Mouse (Mus musculus) neural tube, embryonic 13.5 days (tissue): ENCODE data around the gene Camta1. TPM values are rescaled to one million over a fixed set of nuclear protein-coding genes. Genes with fewer than 3 reads are reported as not detected.
A peak's percentile ranks its signal among the peaks of the same experiment; 100 is the strongest.

Experiments used
- ATAC-seq: fragments of 200-750 bp; cut with Nextera tagmentation; 2 replicates; pipeline ENCODE4 v1.8.0; 2017; ENCODE audit warnings: low read depth, mild to moderate bottlenecking, moderate TSS enrichment, moderate library complexity
- H3K27ac ChIP-seq: fragments of 300-500 bp; sonication (generic); replicated peaks from 2 replicates; pipeline ENCODE4 v1.5.1; 2015; ENCODE audit warnings: moderate library complexity, mild to moderate bottlenecking, inconsistent platforms
- H3K27me3 ChIP-seq: fragments of 300-500 bp; sonication (generic); 2 replicates; pipeline ENCODE4 v1.6.1; 2015; ENCODE audit warnings: mild to moderate bottlenecking, inconsistent platforms
- H3K36me3 ChIP-seq: fragments of 300-500 bp; sonication (generic); 2 replicates; pipeline ENCODE4 v1.6.1; 2015; ENCODE audit warnings: mild to moderate bottlenecking, inconsistent platforms
- H3K4me1 ChIP-seq: fragments of 300-500 bp; sonication (generic); replicated peaks from 2 replicates; pipeline ENCODE4 v1.6.1; 2015; ENCODE audit warnings: inconsistent platforms
- H3K4me2 ChIP-seq: fragments of 300-500 bp; sonication (generic); 2 replicates; pipeline ENCODE4 v1.6.1; 2015; ENCODE audit warnings: inconsistent platforms, mild to moderate bottlenecking, moderate library complexity
- H3K4me3 ChIP-seq: fragments of 300-500 bp; sonication (generic); 2 replicates; pipeline ENCODE4 v1.5.1; 2015; ENCODE audit warnings: mild to moderate bottlenecking, inconsistent platforms
- H3K9ac ChIP-seq: fragments of 300-500 bp; sonication (generic); 2 replicates; pipeline ENCODE4 v1.6.1; 2015; ENCODE audit warnings: moderate library complexity, mild to moderate bottlenecking, inconsistent platforms
- H3K9me3 ChIP-seq: fragments of 300-500 bp; sonication (generic); 2 replicates; pipeline ENCODE4 v1.6.1; 2016; ENCODE audit warnings: inconsistent platforms
- WGBS: fragments of 180-500 bp; shearing (Covaris S2); methylation state at CpG from one replicate; pipeline ENCODE4 v1.1.7; 2015; 5-methylcytosine and 5-hydroxymethylcytosine counted together
- polyA plus RNA-seq: library from polyadenylated mRNA; unstranded; fragments of >200 nt; fragmentation: Nextera tagmentation; extraction: Ambion mirVana; gene quantifications from 2 replicates; pipeline ENCODE4 v1.2.1, GENCODE M21; 2015

The Camta1 gene
- polyA plus RNA-seq, 1 experiment from 2014 or later, result 165 TPM

- H3K9me3 ChIP-seq, result no peaks in the 10 kb centered on the region
- ATAC-seq, result no peak
- no peak overlapping the region for H3K4me2 ChIP-seq
- no peak overlapping the region for H3K27ac ChIP-seq
- no peaks in the 10 kb centered on the region for H3K4me1 ChIP-seq
- H3K27me3 ChIP-seq, result no peaks in the 10 kb centered on the region
- H3K36me3 ChIP-seq, result no peaks in the 10 kb centered on the region
- H3K4me3 ChIP-seq, result no peak overlapping the region
- no peak overlapping the region for H3K9ac ChIP-seq
- 37% methylated on average over 1 of the region's 1 CpGs for WGBS
These were observed 886.5 kb downstream of the Camta1 start for GRCm38 (mm10) chr4:150975145-150975544.

GRCm38 (mm10) chr4:150973264-150973663 is 888.4 kb downstream of the Camta1 start:
- no peak for ATAC-seq
- Histone ChIP-seq H3K4me1 (no peaks in the 10 kb centered on the region), H3K4me3 (no peak overlapping the region), H3K4me2 (no peak overlapping the region), H3K27ac (no peak overlapping the region), H3K9ac (no peak overlapping the region), H3K27me3 (no peaks in the 10 kb centered on the region), H3K36me3 (no peaks in the 10 kb centered on the region), H3K9me3 (no peaks in the 10 kb centered on the region)
- 75% methylated on average over 8 of the region's 8 CpGs for WGBS

GRCm38 (mm10) chr4:150968956-150969355 is 892.7 kb downstream of the Camta1 start:
- Histone ChIP-seq H3K4me2 (no peak overlapping the region), H3K9me3 (no peaks in the 10 kb centered on the region), H3K27ac (no peak overlapping the region), H3K36me3 (no peaks in the 10 kb centered on the region), H3K9ac (no peak overlapping the region), H3K4me1 (peaks cover 5% of the 10 kb centered on the region; the same call in 1 of the 2 replicates), H3K4me3 (no peak overlapping the region), H3K27me3 (no peaks in the 10 kb centered on the region)
- 85% methylated on average over 8 of the region's 8 CpGs for WGBS
- ATAC-seq, result no peak

GRCm38 (mm10) chr4:150966556-150966955 is 895.1 kb downstream of the Camta1 start:
- no peak for ATAC-seq
- Histone ChIP-seq H3K27me3 (no peaks in the 10 kb centered on the region), H3K4me3 (no peak overlapping the region), H3K4me2 (no peak overlapping the region), H3K36me3 (no peaks in the 10 kb centered on the region), H3K4me1 (peaks cover 5% of the 10 kb centered on the region; the same call in 1 of the 2 replicates), H3K27ac (no peak overlapping the region), H3K9ac (no peak overlapping the region), H3K9me3 (no peaks in the 10 kb centered on the region)
- WGBS, result 23% methylated on average over 7 of the region's 7 CpGs

- Histone ChIP-seq H3K9ac (no peak overlapping the region), H3K4me2 (no peak overlapping the region), H3K4me1 (peaks cover 5% of the 10 kb centered on the region; the same call in 1 of the 2 replicates), H3K27ac (no peak overlapping the region), H3K36me3 (no peaks in the 10 kb centered on the region), H3K9me3 (no peaks in the 10 kb centered on the region), H3K27me3 (no peaks in the 10 kb centered on the region), H3K4me3 (no peak overlapping the region)
- 70% methylated on average over 11 of the region's 11 CpGs for WGBS
- ATAC-seq, result no peak
These were observed 896.1 kb downstream of the Camta1 start for GRCm38 (mm10) chr4:150965555-150965951.

GRCm38 (mm10) chr4:150964635-150965554 is 896.8 kb downstream of the Camta1 start:
- peaks cover 5% of the 10 kb centered on the region; the same call in 1 of the 2 replicates for H3K4me1 ChIP-seq
- H3K4me2 ChIP-seq, result peak overlapping the region; percentile 35
- no peak overlapping the region for H3K9ac ChIP-seq
- ATAC-seq, result peak; percentile 73; the same call in 1 of the 2 replicates
- H3K36me3 ChIP-seq, result no peaks in the 10 kb centered on the region
- WGBS, result 14% methylated on average over 25 of the region's 25 CpGs
- no peak overlapping the region for H3K4me3 ChIP-seq
- H3K27ac ChIP-seq, result no peak overlapping the region
- H3K9me3 ChIP-seq, result no peaks in the 10 kb centered on the region
- H3K27me3 ChIP-seq, result no peaks in the 10 kb centered on the region

- WGBS, result 74% methylated on average over 2 of the region's 2 CpGs
- no peaks in the 10 kb centered on the region for H3K36me3 ChIP-seq
- no peak overlapping the region for H3K4me2 ChIP-seq
- ATAC-seq, result no peak
- no peaks in the 10 kb centered on the region for H3K27me3 ChIP-seq
- H3K27ac ChIP-seq, result no peak overlapping the region
- no peak overlapping the region for H3K9ac ChIP-seq
- H3K9me3 ChIP-seq, result no peaks in the 10 kb centered on the region
- H3K4me3 ChIP-seq, result no peak overlapping the region
- peaks cover 5% of the 10 kb centered on the region; the same call in 1 of the 2 replicates for H3K4me1 ChIP-seq
These were observed 898.0 kb downstream of the Camta1 start for GRCm38 (mm10) chr4:150963711-150964110.

- 70% methylated on average over 6 of the region's 6 CpGs for WGBS
- H3K4me3 ChIP-seq, result no peak overlapping the region
- ATAC-seq, result no peak
These were observed 899.4 kb downstream of the Camta1 start for GRCm38 (mm10) chr4:150962231-150962630.

GRCm38 (mm10) chr4:150958536-150958935 is 903.1 kb downstream of the Camta1 start:
- Histone ChIP-seq H3K27ac (no peak overlapping the region), H3K9ac (no peak overlapping the region), H3K4me3 (no peak overlapping the region), H3K4me2 (no peak overlapping the region), H3K9me3 (no peaks in the 10 kb centered on the region), H3K36me3 (no peaks in the 10 kb centered on the region), H3K4me1 (peaks cover 14% of the 10 kb centered on the region), H3K27me3 (no peaks in the 10 kb centered on the region)
- ATAC-seq, result no peak
- 88% methylated on average over 7 of the region's 7 CpGs for WGBS

More at GRCm38 (mm10) chr4:150962231-150962630, 899.4 kb downstream of the Camta1 start:
- H3K4me2 ChIP-seq, result no peak overlapping the region
- H3K36me3 ChIP-seq, result no peaks in the 10 kb centered on the region
- H3K27ac ChIP-seq, result no peak overlapping the region
- no peaks in the 10 kb centered on the region for H3K9me3 ChIP-seq
- H3K27me3 ChIP-seq, result no peaks in the 10 kb centered on the region
- H3K9ac ChIP-seq, result no peak overlapping the region
- peaks cover 8% of the 10 kb centered on the region for H3K4me1 ChIP-seq

GRCm38 (mm10) chr4:150957106-150957458 is 904.6 kb downstream of the Camta1 start:
- Histone ChIP-seq H3K4me1 (peaks cover 14% of the 10 kb centered on the region), H3K27me3 (no peaks in the 10 kb centered on the region), H3K4me2 (no peak overlapping the region), H3K9ac (no peak overlapping the region), H3K36me3 (no peaks in the 10 kb centered on the region), H3K9me3 (no peaks in the 10 kb centered on the region), H3K4me3 (no peak overlapping the region), H3K27ac (peak overlapping the region; percentile 88)
- no peak for ATAC-seq
- WGBS, result 26% methylated on average over 1 of the region's 1 CpGs

GRCm38 (mm10) chr4:150956369-150957105 is 905.1 kb downstream of the Camta1 start:
- no peak overlapping the region for H3K9ac ChIP-seq
- H3K36me3 ChIP-seq, result no peaks in the 10 kb centered on the region
- WGBS, result 37% methylated on average over 13 of the region's 13 CpGs
- no peak overlapping the region for H3K4me3 ChIP-seq
- peak overlapping the region; percentile 1 for H3K4me2 ChIP-seq
- peaks cover 14% of the 10 kb centered on the region for H3K4me1 ChIP-seq
- H3K27me3 ChIP-seq, result no peaks in the 10 kb centered on the region
- peak overlapping the region; percentile 88 for H3K27ac ChIP-seq
- no peaks in the 10 kb centered on the region for H3K9me3 ChIP-seq
- ATAC-seq, result peak; percentile 95

- H3K4me2 ChIP-seq, result no peak overlapping the region
- H3K27ac ChIP-seq, result no peak overlapping the region
- no peaks in the 10 kb centered on the region for H3K9me3 ChIP-seq
- no peaks in the 10 kb centered on the region for H3K4me1 ChIP-seq
- no peaks in the 10 kb centered on the region for H3K36me3 ChIP-seq
- ATAC-seq, result no peak
- no peak overlapping the region for H3K4me3 ChIP-seq
- H3K27me3 ChIP-seq, result no peaks in the 10 kb centered on the region
- 87% methylated on average over 10 of the region's 10 CpGs for WGBS
- H3K9ac ChIP-seq, result no peak overlapping the region
These were observed 910.7 kb downstream of the Camta1 start for GRCm38 (mm10) chr4:150950972-150951371.
